Mouse (Mus musculus) NIH3T3 (cell line): ENCODE measurements around the gene Fam114a2.
A peak's percentile ranks its signal among the peaks of the same experiment; 100 is the strongest.

Source experiments
- DNase-seq: peaks from one replicate; pipeline ENCODE4 v3.0.0-alpha.2; 2012; ENCODE audit warnings: low read depth

The Fam114a2 gene

DNA sequence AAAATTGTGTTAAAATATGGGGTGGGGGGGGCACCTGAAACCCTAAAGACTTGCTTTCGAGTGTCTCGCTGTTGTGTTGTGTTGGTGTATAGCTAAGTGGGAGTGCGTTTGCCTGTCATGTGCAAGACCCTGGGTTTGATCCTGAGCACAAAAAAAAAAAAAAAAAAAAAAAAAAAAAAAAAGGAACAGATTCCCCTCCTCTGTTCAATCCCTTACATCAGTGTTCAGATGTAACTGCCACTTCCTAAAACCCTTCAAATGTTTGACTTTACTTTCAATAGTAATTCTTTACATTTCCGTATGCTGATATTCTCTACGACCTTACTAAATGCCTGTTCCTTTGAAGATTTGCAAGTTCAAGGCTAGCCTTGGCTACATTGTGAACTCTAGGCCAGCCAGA is 887 bp upstream of the Fam114a2 start:
- no peak for DNase-seq

DNA sequence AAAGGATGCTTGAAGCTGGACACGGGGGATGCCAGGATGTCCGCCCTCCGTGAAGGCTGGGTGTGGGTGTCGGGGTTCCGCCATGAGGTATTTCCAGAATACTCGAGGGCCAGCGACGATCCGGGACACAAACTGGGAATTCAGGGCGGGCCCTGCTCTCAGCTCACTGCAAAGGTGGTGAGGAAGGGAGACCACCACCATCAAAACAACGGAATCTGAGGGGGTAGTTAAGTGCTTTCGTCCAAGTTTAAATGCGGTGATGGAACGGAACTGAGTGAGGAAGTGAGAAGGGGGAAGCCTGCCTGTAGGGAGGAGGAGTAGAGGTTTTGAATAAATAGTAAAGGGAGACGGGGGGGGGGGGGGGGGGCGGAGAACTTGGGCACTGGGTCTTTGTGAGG is 333 bp upstream of the Fam114a2 start:
- DNase-seq = no peak

DNA sequence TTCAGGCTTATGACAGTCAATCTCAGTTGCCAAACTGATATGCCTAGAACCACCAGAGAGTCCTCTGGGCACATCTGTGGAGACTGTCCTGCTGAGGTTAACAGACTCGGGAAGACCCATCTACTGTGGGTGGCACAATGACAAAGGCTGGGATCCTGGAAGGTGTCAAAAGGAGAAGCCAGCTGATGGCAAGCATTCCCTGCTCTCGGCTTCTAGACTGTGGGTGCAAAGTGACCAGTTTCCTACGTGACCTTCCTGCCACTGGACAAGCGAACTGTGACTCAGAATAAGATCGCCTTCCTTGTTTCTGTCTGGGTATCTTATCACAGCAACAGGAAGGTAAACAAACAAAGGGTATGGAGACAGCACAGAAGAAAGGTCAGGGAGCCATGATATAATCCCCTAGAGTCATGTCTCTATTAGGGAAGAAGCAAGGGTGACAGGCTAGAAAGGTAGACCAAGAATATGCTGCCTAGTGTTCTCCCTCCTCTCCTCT is 1.4 kb downstream of the Fam114a2 start:
- DNase-seq = no peak

- no peak for DNase-seq
Measured at GRCm38 (mm10) chr11:57515218-57515617, 3.2 kb downstream of the Fam114a2 start.

DNA sequence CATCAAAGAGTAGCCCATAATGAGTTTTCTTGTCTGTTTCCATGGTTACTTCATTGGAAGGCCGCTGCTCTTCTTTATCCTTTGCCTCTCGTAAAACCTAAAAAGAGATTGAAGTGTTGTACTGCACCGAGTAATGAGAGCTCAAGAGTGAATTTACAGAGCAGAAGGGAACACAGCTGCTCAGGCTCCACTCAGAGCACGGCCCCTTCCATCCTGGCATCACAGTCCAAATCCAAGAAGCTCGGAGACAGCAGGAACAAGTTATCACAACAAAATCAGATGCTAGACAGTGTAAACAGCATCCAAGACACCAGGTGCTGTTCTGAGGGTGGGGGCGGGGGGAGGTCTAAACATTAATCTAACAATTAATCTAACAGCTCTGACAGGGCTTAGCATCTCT is 11.5 kb downstream of the Fam114a2 start:
- no peak for DNase-seq

- no peak for DNase-seq
Measured at GRCm38 (mm10) chr11:57503155-57503554, 15.3 kb downstream of the Fam114a2 start.

DNA sequence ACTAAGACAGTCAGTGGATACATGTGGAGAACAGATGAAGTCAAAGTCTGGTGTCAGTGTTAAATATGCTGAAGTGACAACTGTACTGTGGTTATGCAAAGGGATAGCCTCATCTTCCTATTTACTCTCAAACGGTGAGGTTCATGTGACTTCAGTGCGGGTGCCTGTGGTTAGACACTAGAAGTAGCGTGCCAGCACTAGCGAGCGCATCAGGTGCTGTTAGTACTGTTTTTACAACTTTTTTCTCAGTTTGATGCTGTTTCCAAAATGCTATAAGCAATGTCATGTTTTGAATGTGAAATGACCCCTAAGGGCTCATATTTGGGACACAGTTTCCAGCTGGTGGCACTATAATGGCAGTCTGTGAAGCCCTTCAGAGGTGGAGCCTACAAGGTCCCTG is 20.2 kb downstream of the Fam114a2 start:
- DNase-seq = no peak

- no peak for DNase-seq
Measured at GRCm38 (mm10) chr11:57497701-57498100, 20.7 kb downstream of the Fam114a2 start.

GRCm38 (mm10) chr11:57496462-57497039 is 21.9 kb downstream of the Fam114a2 start:
- DNase-seq = peak; percentile 71

GRCm38 (mm10) chr11:57488436-57488835 is 30.0 kb downstream of the Fam114a2 start:
- DNase-seq = peak; percentile 87

DNA sequence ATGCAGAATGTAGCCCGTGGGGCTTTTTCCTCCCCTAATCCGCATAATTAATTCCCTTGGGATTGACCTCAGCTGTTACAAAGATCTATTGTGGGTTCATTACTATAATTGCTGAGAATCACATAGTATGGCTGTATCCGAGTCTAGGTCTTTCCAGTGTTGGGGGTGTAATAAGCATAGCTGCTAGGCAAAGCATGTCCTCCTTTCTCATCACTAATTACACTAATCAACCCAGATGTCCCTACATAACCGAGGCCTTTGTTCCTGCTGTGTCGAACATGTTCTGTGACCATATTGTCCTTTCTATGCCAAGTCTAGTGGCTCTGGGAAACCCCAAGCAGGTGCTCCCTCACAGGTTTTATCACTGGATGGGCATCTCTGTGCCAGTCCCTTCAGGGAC is 40.3 kb downstream of the Fam114a2 start:
- no peak for DNase-seq

- peak; percentile 78 for DNase-seq
Measured at GRCm38 (mm10) chr11:57475119-57475518, 43.3 kb downstream of the Fam114a2 start.

GRCm38 (mm10) chr11:57474296-57474941 is 44.0 kb downstream of the Fam114a2 start:
- peak; percentile 34 for DNase-seq

- no peak for DNase-seq
Measured at GRCm38 (mm10) chr11:57470979-57471378, 47.4 kb downstream of the Fam114a2 start.

- no peak for DNase-seq
Measured at GRCm38 (mm10) chr11:57470056-57470455, 48.4 kb downstream of the Fam114a2 start.

- DNase-seq = no peak
Measured at GRCm38 (mm10) chr11:57468706-57469105, 49.7 kb downstream of the Fam114a2 start.

DNA sequence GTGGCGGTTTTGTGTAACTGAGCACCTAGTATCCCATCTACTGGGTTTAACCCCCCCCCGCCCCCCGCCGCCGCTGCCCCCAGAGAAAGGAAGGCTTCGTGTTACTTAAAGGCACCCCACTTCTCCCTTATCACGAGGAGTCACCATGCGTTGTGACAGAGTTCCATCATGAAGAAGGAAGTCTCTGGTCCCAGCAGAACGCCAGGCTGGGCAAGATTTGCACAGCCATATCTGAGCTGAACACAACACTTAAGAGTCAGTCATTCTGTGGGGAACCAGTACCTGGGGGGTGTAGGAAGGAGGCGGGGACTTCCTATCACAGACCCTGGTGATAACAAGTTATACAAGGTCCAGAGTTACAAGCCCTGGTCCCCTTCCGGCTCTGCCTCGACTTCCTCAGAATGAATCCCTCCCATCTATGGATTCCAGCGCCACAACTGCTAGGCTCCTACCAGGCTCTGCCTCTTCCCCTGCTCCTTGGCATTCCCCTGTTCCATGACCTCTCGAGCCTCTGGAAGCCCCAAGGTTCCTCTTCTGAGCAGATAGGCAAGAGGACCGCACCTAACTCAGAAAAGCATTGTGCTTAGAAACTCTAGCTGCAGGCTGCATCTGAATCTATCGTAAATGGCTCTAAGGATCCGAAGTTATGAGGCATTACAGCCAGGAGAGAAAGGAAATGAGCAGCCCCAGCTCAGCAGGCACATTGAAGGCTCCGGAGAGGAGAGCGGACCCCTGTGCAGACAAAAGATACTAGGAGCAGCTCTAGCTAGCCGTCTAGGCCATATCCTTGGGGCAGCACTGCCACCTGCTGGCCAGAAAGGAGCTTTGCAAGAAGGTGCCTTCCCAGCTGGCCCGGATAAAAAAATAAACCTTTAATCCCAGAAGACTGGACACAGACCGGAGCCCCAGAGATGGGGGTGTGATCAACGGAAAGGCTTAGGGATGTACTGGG is 51.0 kb downstream of the Fam114a2 start:
- DNase-seq = peak; percentile 73

- DNase-seq = no peak
Measured at GRCm38 (mm10) chr11:57465844-57466243, 52.6 kb downstream of the Fam114a2 start.

DNA sequence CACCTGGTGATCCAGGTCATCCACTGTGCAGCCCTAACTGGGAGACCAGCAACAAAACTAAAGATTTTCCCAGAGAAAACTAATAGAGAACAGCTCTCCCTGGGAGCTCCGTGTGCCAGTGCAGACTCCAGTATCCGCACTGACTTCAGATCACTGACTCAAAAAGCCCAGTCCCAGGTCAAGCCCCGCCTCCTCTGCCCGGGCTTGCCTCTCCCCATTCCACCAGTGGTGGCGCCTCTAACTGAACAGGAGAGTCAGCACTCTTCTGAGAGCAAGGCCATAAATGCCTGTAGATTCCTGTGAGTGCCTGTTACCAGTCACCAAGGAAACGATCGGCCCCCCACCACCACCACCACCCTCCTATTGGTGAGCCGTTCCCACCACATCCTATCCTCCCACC is 53.4 kb downstream of the Fam114a2 start:
- no peak for DNase-seq

DNA sequence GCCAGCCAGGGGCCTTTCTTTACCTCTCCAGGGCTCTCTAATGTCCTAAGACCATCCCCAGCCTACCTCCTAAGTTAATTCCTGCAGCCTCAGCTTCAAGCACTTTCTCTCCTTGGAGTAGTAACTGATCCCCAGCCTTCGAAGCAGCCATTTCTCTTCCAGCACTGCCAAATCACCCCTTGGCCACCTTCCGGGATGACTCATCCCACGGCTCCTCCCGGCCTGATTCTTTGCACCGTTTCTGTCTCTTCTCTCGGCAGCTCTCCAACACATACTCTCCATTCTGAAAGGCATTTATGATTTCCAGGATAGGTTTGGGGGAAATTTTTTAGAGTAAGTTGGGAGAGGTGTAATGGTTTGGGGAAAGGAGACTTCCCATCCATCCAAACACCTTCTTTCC is 58.7 kb downstream of the Fam114a2 start:
- DNase-seq = peak; percentile 91

DNA sequence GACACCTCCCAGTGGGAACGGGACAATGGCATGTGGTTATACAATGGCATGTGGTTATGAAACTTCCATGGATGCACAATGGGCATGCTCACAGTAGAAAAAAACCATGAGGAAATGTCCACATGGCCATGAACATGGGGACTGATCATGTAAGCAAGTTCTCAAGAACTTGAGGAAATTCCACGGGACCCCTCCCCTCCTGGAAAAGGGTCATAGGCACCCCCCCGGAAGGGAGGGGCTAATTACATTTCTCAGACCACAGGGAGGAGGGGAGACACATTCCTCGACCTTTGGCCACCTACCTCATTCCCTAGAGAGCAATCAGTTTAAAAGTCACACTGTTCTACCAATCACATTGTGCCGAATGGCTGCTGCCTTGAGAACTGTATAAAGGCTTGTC is 64.0 kb downstream of the Fam114a2 start:
- DNase-seq = no peak

DNA sequence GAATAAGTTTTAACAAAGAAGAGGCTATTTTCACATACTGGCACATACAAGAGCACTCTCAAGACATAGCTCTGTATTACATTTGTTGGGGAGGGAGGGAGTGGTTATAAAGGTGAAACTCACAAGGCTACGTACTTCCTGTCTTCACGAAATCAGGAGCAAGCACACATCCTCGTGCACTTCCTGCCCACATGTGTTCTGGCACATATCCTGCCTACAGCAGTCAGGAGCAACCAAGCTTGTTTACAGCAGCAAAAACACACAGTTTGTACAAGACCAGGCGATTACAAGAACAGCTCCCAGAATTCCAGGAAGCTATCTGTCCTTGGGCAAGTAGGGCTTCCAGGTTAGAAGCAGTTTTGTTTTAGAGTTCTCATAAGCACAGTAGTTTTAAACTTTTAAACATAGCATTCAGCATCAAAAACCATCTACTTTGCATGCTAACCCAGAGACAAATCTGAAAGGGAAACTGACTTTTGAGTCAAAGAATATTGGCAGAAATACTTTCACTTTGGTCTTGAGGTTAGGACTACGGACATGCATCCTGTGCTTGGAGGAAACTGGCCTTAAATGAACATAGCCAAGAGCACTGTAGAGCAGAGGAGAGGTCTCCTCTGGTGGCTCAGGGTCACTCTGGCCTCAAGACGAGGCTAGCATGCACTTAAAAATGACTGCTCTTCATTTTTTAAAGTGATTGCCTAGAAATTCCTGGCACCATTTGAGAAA is 73.0 kb downstream of the Fam114a2 start:
- DNase-seq = no peak
